Mouse (Mus musculus) neural tube, embryonic 12.5 days (tissue): ENCODE data around the gene Pax6. TPM values are rescaled to one million over a fixed set of nuclear protein-coding genes. Genes with fewer than 3 reads are reported as not detected.

ENCODE experiments used
- ATAC-seq: fragments of 200-750 bp; cut with Nextera tagmentation; 2 replicates; pipeline ENCODE4 v1.8.0; 2017; ENCODE audit warnings: low read depth, mild to moderate bottlenecking, moderate TSS enrichment, moderate library complexity; ENCODE audit not compliant: low FRiP score
- H3K27ac ChIP-seq: fragments of 300-500 bp; sonication (generic); 2 replicates; pipeline ENCODE4 v1.5.1; 2016
- H3K27me3 ChIP-seq: fragments of 300-500 bp; sonication (generic); replicated peaks from 2 replicates; pipeline ENCODE4 v1.6.1; 2016; ENCODE audit warnings: mild to moderate bottlenecking
- H3K36me3 ChIP-seq: fragments of 300-500 bp; sonication (generic); 2 replicates; pipeline ENCODE4 v1.6.1; 2016; ENCODE audit warnings: mild to moderate bottlenecking
- H3K4me1 ChIP-seq: fragments of 300-500 bp; sonication (generic); 2 replicates; pipeline ENCODE4 v1.6.1; 2016
- H3K4me2 ChIP-seq: fragments of 300-500 bp; sonication (generic); replicated peaks from 2 replicates; pipeline ENCODE4 v1.6.1; 2016; ENCODE audit warnings: mild to moderate bottlenecking
- H3K4me3 ChIP-seq: fragments of 300-500 bp; sonication (generic); 2 replicates; pipeline ENCODE4 v1.5.1; 2016
- H3K9ac ChIP-seq: fragments of 300-500 bp; sonication (generic); 2 replicates; pipeline ENCODE4 v1.6.1; 2016; ENCODE audit warnings: mild to moderate bottlenecking
- H3K9me3 ChIP-seq: fragments of 300-500 bp; sonication (generic); 2 replicates; pipeline ENCODE4 v1.6.1; 2016; ENCODE audit warnings: mild to moderate bottlenecking
- WGBS: fragments of 180-500 bp; shearing (Covaris S2); methylation state at CpG from one replicate; pipeline ENCODE4 v1.1.7; 2016; 5-methylcytosine and 5-hydroxymethylcytosine counted together
- polyA plus RNA-seq: library from polyadenylated mRNA; unstranded; fragments of >200 nt; fragmentation: Nextera tagmentation; extraction: Ambion mirVana; gene quantifications from 2 replicates; pipeline ENCODE4 v1.2.1, GENCODE M21; 2016

Pax6 gene
- polyA plus RNA-seq, 1 experiment from 2014 or later = 23.8 TPM

DNA sequence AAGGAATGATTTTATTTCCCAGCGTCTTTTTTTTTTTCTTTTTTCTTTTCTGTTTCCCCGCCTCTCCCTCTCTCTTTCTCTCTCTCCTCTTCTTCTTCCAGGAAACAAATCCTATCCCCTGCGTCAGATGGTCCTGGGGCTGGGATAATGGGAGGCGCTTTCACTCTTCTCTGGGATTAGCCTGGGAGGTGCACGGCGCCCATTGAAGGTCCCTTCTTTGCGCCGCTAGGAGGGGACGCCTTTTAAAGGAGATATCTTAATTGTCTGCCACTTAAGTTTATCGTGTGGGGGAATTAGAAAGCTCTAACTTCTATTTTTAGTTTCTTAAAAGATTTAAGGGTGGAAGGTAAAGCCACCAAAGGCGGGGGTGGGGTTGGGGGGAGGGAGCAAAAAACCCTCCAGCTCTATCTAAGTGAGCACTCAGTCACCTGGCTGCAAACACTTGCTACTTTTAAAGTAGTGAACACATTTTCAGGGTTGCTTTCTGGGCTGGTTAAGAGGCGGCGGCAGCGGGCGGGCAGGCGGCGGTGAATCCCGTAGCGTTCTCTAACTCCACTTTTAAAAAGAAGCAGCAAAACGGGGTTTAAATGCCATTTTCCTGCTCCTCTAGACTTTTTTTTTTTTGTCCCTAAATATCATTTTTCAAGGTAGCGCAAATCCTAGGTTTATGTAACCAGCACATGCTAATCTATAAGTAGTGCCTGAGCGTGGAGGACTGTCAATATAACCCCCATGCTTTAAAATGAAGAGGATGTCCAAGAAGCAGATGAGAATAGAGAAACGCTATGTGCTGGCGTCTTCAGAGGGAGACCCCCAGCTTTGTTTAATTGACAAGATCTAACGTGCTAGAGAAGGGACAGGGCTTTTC, 20.0 kb downstream of the Pax6 start:
- Histone ChIP-seq H3K9me3 (no peaks in the 10 kb centered on the region), H3K9ac (0 out of 2 replicates have a peak overlapping the region, but pooled peaks have one; percentile 26), H3K4me3 (peak overlapping the region; percentile 18; the same call in 1 of the 2 replicates), H3K36me3 (peaks cover 5% of the 10 kb centered on the region; the same call in 1 of the 2 replicates), H3K4me2 (peak overlapping the region; percentile 55), H3K4me1 (peaks cover 44% of the 10 kb centered on the region), H3K27ac (no peak overlapping the region), H3K27me3 (peaks cover 54% of the 10 kb centered on the region)
- no peak for ATAC-seq
- 2% methylated on average over 25 of the region's 25 CpGs for WGBS

DNA sequence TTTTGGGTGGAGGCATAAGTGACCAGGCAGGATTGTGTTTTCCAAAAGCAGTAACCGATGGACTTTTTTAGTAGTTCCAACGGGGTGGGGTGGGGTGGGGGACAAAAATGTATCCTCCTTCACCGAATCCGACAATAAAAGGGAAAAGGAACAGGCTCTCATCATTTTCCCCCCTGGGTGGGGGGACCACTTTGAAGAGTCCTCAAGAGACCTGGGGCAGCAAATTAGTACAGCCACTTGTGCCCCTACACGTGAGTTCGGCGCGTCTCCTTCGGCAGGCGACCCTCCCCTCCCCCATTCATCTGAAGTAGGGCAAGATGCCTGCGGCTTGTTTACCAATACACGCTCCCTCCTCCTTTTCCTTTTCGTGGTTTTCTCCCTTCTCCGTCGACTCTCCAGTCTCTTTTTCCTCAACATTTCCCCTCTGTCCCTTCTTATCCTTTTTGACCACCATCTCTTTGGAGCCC, 20.6 kb downstream of the Pax6 start:
- peak overlapping the region; percentile 55 for H3K4me2 ChIP-seq
- 0 out of 2 replicates have a peak overlapping the region, but pooled peaks have one; percentile 26 for H3K9ac ChIP-seq
- ATAC-seq = peak; percentile 49
- H3K4me3 ChIP-seq = 0 out of 2 replicates have a peak overlapping the region, but pooled peaks have one; percentile 11
- under 1% methylated on average over 15 of the region's 15 CpGs for WGBS
- H3K27ac ChIP-seq = no peak overlapping the region
- peaks cover 6% of the 10 kb centered on the region; the same call in 1 of the 2 replicates for H3K36me3 ChIP-seq
- H3K9me3 ChIP-seq = no peaks in the 10 kb centered on the region
- H3K4me1 ChIP-seq = peaks cover 44% of the 10 kb centered on the region
- peaks cover 54% of the 10 kb centered on the region for H3K27me3 ChIP-seq

- H3K27me3 ChIP-seq = peaks cover 50% of the 10 kb centered on the region
- peaks cover 44% of the 10 kb centered on the region for H3K4me1 ChIP-seq
- 0 out of 2 replicates have a peak overlapping the region, but pooled peaks have one; percentile 11 for H3K4me3 ChIP-seq
- H3K27ac ChIP-seq = peak overlapping the region; percentile 5; the same call in 1 of the 2 replicates
- H3K9ac ChIP-seq = no peak overlapping the region
- peak; percentile 83 for ATAC-seq
- peak overlapping the region; percentile 55 for H3K4me2 ChIP-seq
- H3K36me3 ChIP-seq = peaks cover 9% of the 10 kb centered on the region; the same call in 1 of the 2 replicates
- WGBS = 2% methylated on average over 28 of the region's 28 CpGs
- H3K9me3 ChIP-seq = no peaks in the 10 kb centered on the region
Observed at GRCm38 (mm10) chr2:105689771-105690639, 21.3 kb downstream of the Pax6 start.

DNA sequence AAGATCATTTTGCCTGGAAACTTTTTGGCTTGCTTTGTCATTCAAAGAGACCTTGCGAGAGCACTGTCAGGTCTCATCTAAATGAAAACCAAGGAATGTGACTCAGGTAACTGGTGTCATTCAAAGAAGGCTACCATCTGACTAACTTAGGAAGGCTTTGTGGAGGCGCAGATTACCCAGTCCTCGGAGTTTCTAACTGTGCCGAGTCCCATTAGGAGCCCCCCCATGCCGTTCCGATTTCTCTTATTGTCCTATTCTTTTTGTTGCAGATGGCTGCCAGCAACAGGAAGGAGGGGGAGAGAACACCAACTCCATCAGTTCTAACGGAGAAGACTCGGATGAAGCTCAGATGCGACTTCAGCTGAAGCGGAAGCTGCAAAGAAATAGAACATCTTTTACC, 22.6 kb downstream of the Pax6 start:
- no peak for ATAC-seq
- H3K9me3 ChIP-seq = no peaks in the 10 kb centered on the region
- 7% methylated on average over 10 of the region's 10 CpGs for WGBS
- H3K4me3 ChIP-seq = no peak overlapping the region
- peaks cover 14% of the 10 kb centered on the region; the same call in 1 of the 2 replicates for H3K36me3 ChIP-seq
- peaks cover 37% of the 10 kb centered on the region for H3K27me3 ChIP-seq
- no peak overlapping the region for H3K9ac ChIP-seq
- peaks cover 41% of the 10 kb centered on the region for H3K4me1 ChIP-seq
- no peak overlapping the region for H3K4me2 ChIP-seq
- no peak overlapping the region for H3K27ac ChIP-seq

GRCm38 (mm10) chr2:105697741-105698140, 29.0 kb downstream of the Pax6 start:
- Histone ChIP-seq H3K27ac (no peak overlapping the region), H3K9me3 (no peaks in the 10 kb centered on the region), H3K4me3 (no peak overlapping the region), H3K36me3 (peaks cover 12% of the 10 kb centered on the region; the same call in 1 of the 2 replicates), H3K4me2 (no peak overlapping the region), H3K9ac (no peak overlapping the region), H3K4me1 (no peaks in the 10 kb centered on the region), H3K27me3 (peaks cover under 1% of the 10 kb centered on the region; the same call in 1 of the 2 replicates)
- WGBS = 75% methylated on average over 5 of the region's 5 CpGs
- ATAC-seq = no peak

DNA sequence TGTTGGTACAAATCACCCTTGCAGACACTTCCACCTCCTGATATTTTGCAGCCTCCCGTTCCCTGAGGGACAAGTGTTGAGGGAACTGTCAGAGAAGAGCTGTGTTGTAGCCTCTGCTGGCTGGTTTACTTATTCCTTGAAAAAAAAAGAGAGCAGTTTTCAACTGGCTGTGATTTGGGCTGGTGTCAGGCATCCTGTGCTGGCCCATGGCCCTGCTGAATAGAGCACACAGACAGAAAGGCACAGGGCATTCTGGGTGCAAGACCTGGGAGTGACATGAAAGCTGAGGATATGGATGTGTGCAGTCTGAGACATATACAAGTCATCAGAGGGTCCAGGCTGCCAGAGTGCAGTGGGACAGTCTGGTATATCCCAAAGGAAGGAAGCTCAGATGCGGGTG, 29.9 kb downstream of the Pax6 start:
- Histone ChIP-seq H3K4me1 (no peaks in the 10 kb centered on the region), H3K27me3 (no peaks in the 10 kb centered on the region), H3K4me3 (no peak overlapping the region), H3K9me3 (no peaks in the 10 kb centered on the region), H3K4me2 (no peak overlapping the region), H3K36me3 (0 out of 2 replicates have a peak, but pooled peaks cover 11% of the 10 kb centered on the region), H3K9ac (no peak overlapping the region), H3K27ac (no peak overlapping the region)
- WGBS = 73% methylated on average over 2 of the region's 2 CpGs
- no peak for ATAC-seq

DNA sequence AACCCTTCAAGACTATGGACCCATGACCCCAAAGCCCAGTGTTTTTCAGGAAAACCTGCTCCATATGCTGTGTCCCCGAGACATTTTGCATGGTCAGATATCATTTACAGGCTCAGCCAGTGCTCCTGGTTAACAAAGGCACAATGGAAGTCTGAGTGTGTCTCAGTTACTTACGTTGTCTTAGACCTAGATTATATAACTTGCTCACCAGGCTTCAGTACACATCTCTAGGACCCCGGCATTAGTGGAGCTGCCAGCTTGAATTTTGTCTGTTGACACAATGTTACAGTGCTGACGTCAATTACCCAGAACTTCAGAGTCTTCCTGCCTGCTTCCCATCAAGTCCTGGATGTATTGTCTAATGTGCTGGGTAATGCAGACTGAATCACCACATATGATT, 33.1 kb downstream of the Pax6 start:
- no peak for ATAC-seq
- Histone ChIP-seq H3K9ac (no peak overlapping the region), H3K27ac (no peak overlapping the region), H3K9me3 (no peaks in the 10 kb centered on the region), H3K36me3 (0 out of 2 replicates have a peak, but pooled peaks cover 3% of the 10 kb centered on the region), H3K4me1 (no peaks in the 10 kb centered on the region), H3K4me3 (no peak overlapping the region), H3K27me3 (no peaks in the 10 kb centered on the region), H3K4me2 (no peak overlapping the region)
- 75% methylated on average over 4 of the region's 4 CpGs for WGBS

DNA sequence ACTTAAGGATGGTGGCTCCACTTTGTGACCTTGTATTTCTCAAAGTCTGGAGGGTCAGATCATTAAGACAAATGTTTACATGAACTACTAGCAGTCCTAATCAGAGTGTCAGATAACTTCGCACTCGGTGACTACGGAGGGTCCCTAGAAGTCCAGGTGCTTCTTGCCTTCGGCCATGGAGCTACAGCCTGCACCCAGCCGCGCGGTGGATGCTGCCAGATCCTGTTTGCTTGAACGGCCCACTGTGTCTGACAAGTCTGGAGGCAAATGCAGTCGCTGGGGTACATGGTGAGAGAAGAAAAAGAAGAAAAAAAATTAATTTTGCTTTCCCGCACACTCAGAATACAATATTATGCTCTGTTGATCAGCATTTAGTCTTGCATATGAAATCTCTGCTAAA, 33.9 kb downstream of the Pax6 start:
- 86% methylated on average over 10 of the region's 10 CpGs for WGBS
- Histone ChIP-seq H3K36me3 (0 out of 2 replicates have a peak, but pooled peaks cover 3% of the 10 kb centered on the region), H3K4me1 (no peaks in the 10 kb centered on the region), H3K9me3 (no peaks in the 10 kb centered on the region), H3K4me3 (no peak overlapping the region), H3K27me3 (no peaks in the 10 kb centered on the region), H3K27ac (no peak overlapping the region), H3K9ac (no peak overlapping the region), H3K4me2 (no peak overlapping the region)
- no peak for ATAC-seq

DNA sequence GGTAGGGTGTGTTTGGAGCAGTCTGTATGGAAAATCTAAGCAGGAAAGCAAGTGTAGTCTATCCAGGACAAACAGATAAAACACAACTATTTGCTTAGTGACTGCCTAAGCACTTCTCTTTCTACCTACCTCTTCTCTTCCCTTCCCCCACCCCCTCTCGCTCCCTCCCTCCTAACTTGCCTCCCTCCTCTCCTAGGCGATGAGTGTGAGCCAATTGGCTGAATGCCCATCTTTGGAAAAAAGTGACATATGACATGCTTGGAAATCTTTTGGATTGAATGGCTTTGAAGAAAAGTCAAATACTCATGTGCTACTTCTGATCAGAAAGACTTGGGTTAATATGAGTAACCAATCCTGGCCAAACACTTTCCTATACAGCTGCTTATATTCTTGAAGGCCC, 36.6 kb downstream of the Pax6 start:
- Histone ChIP-seq H3K9me3 (no peaks in the 10 kb centered on the region), H3K27ac (no peak overlapping the region), H3K4me3 (no peak overlapping the region), H3K4me2 (no peak overlapping the region), H3K36me3 (no peaks in the 10 kb centered on the region), H3K4me1 (no peaks in the 10 kb centered on the region), H3K27me3 (no peaks in the 10 kb centered on the region), H3K9ac (no peak overlapping the region)
- WGBS = 69% methylated on average over 2 of the region's 2 CpGs
- no peak for ATAC-seq

- H3K27ac ChIP-seq = no peak overlapping the region
- H3K4me3 ChIP-seq = no peak overlapping the region
- no peaks in the 10 kb centered on the region for H3K9me3 ChIP-seq
- 82% methylated on average over 3 of the region's 3 CpGs for WGBS
- H3K27me3 ChIP-seq = no peaks in the 10 kb centered on the region
- no peaks in the 10 kb centered on the region for H3K4me1 ChIP-seq
- no peak for ATAC-seq
- no peaks in the 10 kb centered on the region for H3K36me3 ChIP-seq
- no peak overlapping the region for H3K9ac ChIP-seq
- no peak overlapping the region for H3K4me2 ChIP-seq
Observed at GRCm38 (mm10) chr2:105709126-105709525, 40.4 kb downstream of the Pax6 start.

- no peaks in the 10 kb centered on the region for H3K36me3 ChIP-seq
- WGBS = 35% methylated on average over 3 of the region's 3 CpGs
- no peak overlapping the region for H3K4me3 ChIP-seq
- H3K4me2 ChIP-seq = no peak overlapping the region
- no peaks in the 10 kb centered on the region for H3K9me3 ChIP-seq
- no peaks in the 10 kb centered on the region for H3K27me3 ChIP-seq
- ATAC-seq = peak; percentile 49; the same call in 1 of the 2 replicates
- peaks cover 5% of the 10 kb centered on the region; the same call in 1 of the 2 replicates for H3K4me1 ChIP-seq
- no peak overlapping the region for H3K9ac ChIP-seq
- no peak overlapping the region for H3K27ac ChIP-seq
Observed at GRCm38 (mm10) chr2:105710511-105710910, 41.8 kb downstream of the Pax6 start.
